Mouse (Mus musculus) olfactory bulb, adult 2 months (tissue): ENCODE measurements at regions not wholly inside any gene's neighbourhood (a gene's known extent, or its start where the extent isn't known, plus 50 kb on each side); places are given as distances from the start of the nearest gene placed in this dataset.

ENCODE experiments used
- CTCF ChIP-seq: fragments of 200-500 bp; IDR thresholded peaks from 2 replicates; pipeline ENCODE4 v1.5.1; 2012; ENCODE audit warnings: low read depth, mild to moderate bottlenecking, low read length, moderate library complexity; ENCODE audit not compliant: insufficient read depth
- POLR2A ChIP-seq: fragments of 200-500 bp; IDR thresholded peaks from 2 replicates; pipeline ENCODE4 v1.6.1; 2012; ENCODE audit warnings: mild to moderate bottlenecking, low read depth, low read length, moderate library complexity; ENCODE audit not compliant: insufficient read depth

DNA sequence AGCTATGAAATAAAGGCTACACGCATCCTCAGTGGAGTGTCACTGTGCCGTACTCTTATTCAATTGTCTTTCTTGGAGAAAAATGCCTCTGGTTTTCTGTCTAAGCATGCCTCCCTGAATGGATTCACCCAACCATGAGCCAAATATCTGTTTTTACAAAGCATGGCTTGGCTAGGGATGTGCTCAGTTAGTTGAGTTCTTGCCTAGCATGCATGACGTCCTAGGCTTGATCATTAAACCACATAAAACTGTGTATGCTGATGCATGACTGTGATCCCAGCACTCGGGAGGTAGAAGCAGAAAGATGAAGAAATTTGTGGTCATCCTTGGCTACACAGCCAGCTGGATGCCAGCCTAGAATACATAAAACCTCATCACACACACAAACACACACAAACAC, 417.3 kb upstream of the Mgmt start:
- TF ChIP-seq POLR2A, result no peak
- TF ChIP-seq CTCF, result no peak
